Mouse (Mus musculus): ENCODE data around the gene Ms4a3. TPM values are rescaled to one million over a fixed set of nuclear protein-coding genes. Genes with fewer than 3 reads are reported as not detected.

Gene Ms4a3
- polyA plus RNA-seq, 1 experiment from 2014 or later = not detected

GRCm38 (mm10) chr19:11614805-11615204, 25.8 kb downstream of the Ms4a3 start:
- no peak overlapping the region for H3K4me3 ChIP-seq
- no peak overlapping the region for H3K27ac ChIP-seq
- H3K9me3 ChIP-seq = no peaks in the 10 kb centered on the region
- no peaks in the 10 kb centered on the region; the same call in 1 of the 2 replicates for H3K4me1 ChIP-seq (replicated peaks)
- WGBS = 76% methylated on average over 2 of the region's 2 CpGs
- H3K36me3 ChIP-seq = no peaks in the 10 kb centered on the region
- DNase-seq (ENCODE audit: low spot score) = no peak
- H3K27me3 ChIP-seq (ENCODE audit: insufficient read depth, poor library complexity, severe bottlenecking) = no peaks in the 10 kb centered on the region

- Histone ChIP-seq H3K9me3 (no peaks in the 10 kb centered on the region), H3K4me1 (replicated peaks) (no peaks in the 10 kb centered on the region; the same call in 1 of the 2 replicates), H3K4me3 (no peak overlapping the region), H3K27me3 (ENCODE audit: insufficient read depth, poor library complexity, severe bottlenecking) (no peaks in the 10 kb centered on the region), H3K36me3 (no peaks in the 10 kb centered on the region), H3K27ac (no peak overlapping the region)
- 85% methylated on average over 8 of the region's 8 CpGs for WGBS
- no peak for DNase-seq (ENCODE audit: low spot score)
Observed at GRCm38 (mm10) chr19:11613776-11614443, 26.7 kb downstream of the Ms4a3 start.

GRCm38 (mm10) chr19:11613084-11613483, 27.6 kb downstream of the Ms4a3 start:
- Histone ChIP-seq H3K36me3 (no peaks in the 10 kb centered on the region), H3K4me3 (no peak overlapping the region), H3K27me3 (ENCODE audit: insufficient read depth, poor library complexity, severe bottlenecking) (no peaks in the 10 kb centered on the region), H3K9me3 (no peaks in the 10 kb centered on the region), H3K4me1 (replicated peaks) (no peaks in the 10 kb centered on the region; the same call in 1 of the 2 replicates), H3K27ac (no peak overlapping the region)
- no peak for DNase-seq (ENCODE audit: low spot score)
- WGBS = 100% methylated on average over 1 of the region's 1 CpGs

GRCm38 (mm10) chr19:11612293-11612692, 28.4 kb downstream of the Ms4a3 start:
- Histone ChIP-seq H3K4me1 (replicated peaks) (no peaks in the 10 kb centered on the region; the same call in 1 of the 2 replicates), H3K4me3 (no peak overlapping the region), H3K36me3 (no peaks in the 10 kb centered on the region), H3K27me3 (ENCODE audit: insufficient read depth, poor library complexity, severe bottlenecking) (no peaks in the 10 kb centered on the region), H3K27ac (no peak overlapping the region), H3K9me3 (no peaks in the 10 kb centered on the region)
- DNase-seq (ENCODE audit: low spot score) = no peak
- 69% methylated on average over 2 of the region's 2 CpGs for WGBS

GRCm38 (mm10) chr19:11611541-11611945, 29.1 kb downstream of the Ms4a3 start:
- peak; percentile 5 for DNase-seq (ENCODE audit: low spot score)
- no peaks in the 10 kb centered on the region for H3K27me3 ChIP-seq (ENCODE audit: insufficient read depth, poor library complexity, severe bottlenecking)
- no peak overlapping the region for H3K4me3 ChIP-seq
- no peak overlapping the region for H3K27ac ChIP-seq
- H3K9me3 ChIP-seq = no peaks in the 10 kb centered on the region
- no peaks in the 10 kb centered on the region; the same call in 1 of the 2 replicates for H3K4me1 ChIP-seq (replicated peaks)
- WGBS = 29% methylated on average over 6 of the region's 6 CpGs
- no peaks in the 10 kb centered on the region for H3K36me3 ChIP-seq

GRCm38 (mm10) chr19:11608172-11608571, 32.5 kb downstream of the Ms4a3 start:
- H3K27me3 ChIP-seq (ENCODE audit: insufficient read depth, poor library complexity, severe bottlenecking) = no peaks in the 10 kb centered on the region
- H3K27ac ChIP-seq = no peak overlapping the region
- H3K36me3 ChIP-seq = no peaks in the 10 kb centered on the region
- peak; percentile 41 for DNase-seq (ENCODE audit: low spot score)
- no peak overlapping the region for H3K4me3 ChIP-seq
- H3K4me1 ChIP-seq (replicated peaks) = no peaks in the 10 kb centered on the region
- WGBS = 26% methylated on average over 1 of the region's 1 CpGs
- H3K9me3 ChIP-seq = no peaks in the 10 kb centered on the region

- WGBS = 91% methylated on average over 2 of the region's 2 CpGs
- no peak within 1 kb of the TSS for H3K4me3 ChIP-seq
Observed at GRCm38 (mm10) chr19:11604603-11605002, 36.0 kb downstream of the Ms4a3 start, which contains the start of gene Ms4a6d. Gene Ms4a6d (minus strand): TSS chr19:11604849.

GRCm38 (mm10) chr19:11602026-11602425, 38.6 kb downstream of the Ms4a3 start:
- H3K9me3 ChIP-seq = no peaks in the 10 kb centered on the region
- no peaks in the 10 kb centered on the region for H3K27me3 ChIP-seq (ENCODE audit: insufficient read depth, poor library complexity, severe bottlenecking)
- no peaks in the 10 kb centered on the region for H3K4me1 ChIP-seq (replicated peaks)
- peak; percentile 3 for DNase-seq (ENCODE audit: low spot score)
- no peak overlapping the region for H3K27ac ChIP-seq
- H3K4me3 ChIP-seq = no peak overlapping the region
- WGBS = 90% methylated on average over 2 of the region's 2 CpGs
- H3K36me3 ChIP-seq = no peaks in the 10 kb centered on the region

More at GRCm38 (mm10) chr19:11604603-11605002, 36.0 kb downstream of the Ms4a3 start, which contains the start of gene Ms4a6d:
- H3K27me3 ChIP-seq (ENCODE audit: insufficient read depth, poor library complexity, severe bottlenecking) = no peaks in the 10 kb centered on the region
- no peak within 1 kb of the TSS for H3K27ac ChIP-seq
- no peaks in the 10 kb centered on the region for H3K4me1 ChIP-seq (replicated peaks)
- no peaks in the 10 kb centered on the region for H3K36me3 ChIP-seq
- DNase-seq (ENCODE audit: low spot score) = no peak
- no peaks in the 10 kb centered on the region for H3K9me3 ChIP-seq

- no peaks in the 10 kb centered on the region for H3K36me3 ChIP-seq
- H3K27ac ChIP-seq = no peak overlapping the region
- H3K27me3 ChIP-seq (ENCODE audit: insufficient read depth, poor library complexity, severe bottlenecking) = no peaks in the 10 kb centered on the region
- 91% methylated on average over 3 of the region's 3 CpGs for WGBS
- DNase-seq (ENCODE audit: low spot score) = no peak
- H3K9me3 ChIP-seq = no peaks in the 10 kb centered on the region
- no peaks in the 10 kb centered on the region for H3K4me1 ChIP-seq (replicated peaks)
- H3K4me3 ChIP-seq = no peak overlapping the region
Observed at GRCm38 (mm10) chr19:11601349-11601748, 39.3 kb downstream of the Ms4a3 start.

GRCm38 (mm10) chr19:11589891-11590449, 50.7 kb downstream of the Ms4a3 start:
- Histone ChIP-seq H3K27ac (no peak overlapping the region), H3K4me1 (replicated peaks) (no peaks in the 10 kb centered on the region), H3K4me3 (no peak overlapping the region), H3K36me3 (no peaks in the 10 kb centered on the region), H3K9me3 (no peaks in the 10 kb centered on the region), H3K27me3 (ENCODE audit: insufficient read depth, poor library complexity, severe bottlenecking) (no peaks in the 10 kb centered on the region)
- WGBS = 76% methylated on average over 2 of the region's 2 CpGs
- no peak for DNase-seq (ENCODE audit: low spot score)

- Histone ChIP-seq H3K4me1 (replicated peaks) (no peaks in the 10 kb centered on the region), H3K27me3 (ENCODE audit: insufficient read depth, poor library complexity, severe bottlenecking) (no peaks in the 10 kb centered on the region), H3K27ac (no peak overlapping the region), H3K4me3 (no peak overlapping the region), H3K9me3 (no peaks in the 10 kb centered on the region), H3K36me3 (no peaks in the 10 kb centered on the region)
- WGBS = 77% methylated on average over 4 of the region's 4 CpGs
- no peak for DNase-seq (ENCODE audit: low spot score)
Observed at GRCm38 (mm10) chr19:11589205-11589604, 51.4 kb downstream of the Ms4a3 start.
